19 mouse cellular contexts compared by ENCODE assay signal in the genomic region with DNA sequence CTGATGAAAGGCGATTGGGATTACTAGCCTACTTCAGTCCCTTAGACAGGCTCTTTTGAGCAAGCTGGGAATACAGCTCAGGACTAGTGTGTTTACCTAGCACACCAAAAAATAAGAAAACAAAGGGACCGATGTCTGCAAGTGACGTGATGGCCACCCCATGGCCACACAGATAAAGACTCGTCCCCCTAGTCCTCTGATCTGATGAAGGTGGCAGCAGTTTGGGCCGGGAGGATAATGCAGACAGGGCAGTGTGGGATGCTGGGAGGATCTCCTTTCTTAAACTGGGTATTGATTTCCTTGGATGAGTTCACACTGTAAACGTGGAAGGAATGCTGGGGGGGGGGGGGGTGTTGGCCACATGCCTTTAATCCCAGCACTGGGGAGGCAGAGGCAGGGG.
"Had no signal": no experiment of that assay in that cellular context is flagged by ENCODE, and none has a peak within 500 bp of the region (broad histone marks: within the 10 kb centered on the region; RNA-seq: fewer than 3 reads in every experiment).

No protein-coding gene starts in this region.

- H3K9ac ChIP-seq: heart, embryonic 12.5 days; hindbrain, embryonic 13.5 days; hindbrain, embryonic 15.5 days; kidney, embryonic 15.5 days; limb, embryonic 13.5 days; limb, embryonic 15.5 days had no signal

- H3K4me3 ChIP-seq: heart, embryonic 10.5 days; heart, embryonic 12.5 days; hindbrain, embryonic 13.5 days; hindbrain, embryonic 15.5 days; kidney, embryonic 15.5 days; limb, embryonic 13.5 days; limb, embryonic 15.5 days had no signal

- H3K36me3 ChIP-seq: heart, embryonic 10.5 days; heart, embryonic 12.5 days; hindbrain, embryonic 13.5 days; kidney, embryonic 15.5 days had no signal

- H3K9me3 ChIP-seq: heart, embryonic 10.5 days; heart, embryonic 12.5 days; hindbrain, embryonic 13.5 days; hindbrain, embryonic 15.5 days; kidney, embryonic 15.5 days; limb, embryonic 13.5 days; limb, embryonic 15.5 days had no signal

- H3K4me1 ChIP-seq: heart, embryonic 10.5 days; hindbrain, embryonic 13.5 days; hindbrain, embryonic 15.5 days; kidney, embryonic 15.5 days; limb, embryonic 13.5 days; limb, embryonic 15.5 days had no signal

- ATAC-seq: hindbrain, postnatal 0 days; intestine, embryonic 16.5 days had no signal

- H3K27ac ChIP-seq: heart, embryonic 10.5 days; hindbrain, embryonic 13.5 days; hindbrain, embryonic 15.5 days; hindbrain, postnatal 0 days; kidney, embryonic 15.5 days; kidney, postnatal 0 days; limb, embryonic 13.5 days; limb, embryonic 15.5 days had no signal

- H3K27me3 ChIP-seq: heart, embryonic 12.5 days; hindbrain, embryonic 13.5 days; hindbrain, embryonic 15.5 days; kidney, embryonic 15.5 days; limb, embryonic 13.5 days; limb, embryonic 15.5 days had no signal

- DNase-seq: gastrocnemius, postnatal 14 days; gastrocnemius, postnatal 36 days; heart, adult 18-20 months; heart, postnatal 10 days; heart, postnatal 36 days; kidney, adult 11 months; layer of hippocampus, adult 9-11 months; layer of hippocampus, postnatal 36 days; left cerebral cortex, postnatal 4 days had no signal

- H3K4me2 ChIP-seq: heart, embryonic 12.5 days; hindbrain, embryonic 13.5 days; hindbrain, embryonic 15.5 days; kidney, embryonic 15.5 days; limb, embryonic 13.5 days; limb, embryonic 15.5 days had no signal
